ENCODE assay signal across 12 mouse cellular contexts in the genomic region with DNA sequence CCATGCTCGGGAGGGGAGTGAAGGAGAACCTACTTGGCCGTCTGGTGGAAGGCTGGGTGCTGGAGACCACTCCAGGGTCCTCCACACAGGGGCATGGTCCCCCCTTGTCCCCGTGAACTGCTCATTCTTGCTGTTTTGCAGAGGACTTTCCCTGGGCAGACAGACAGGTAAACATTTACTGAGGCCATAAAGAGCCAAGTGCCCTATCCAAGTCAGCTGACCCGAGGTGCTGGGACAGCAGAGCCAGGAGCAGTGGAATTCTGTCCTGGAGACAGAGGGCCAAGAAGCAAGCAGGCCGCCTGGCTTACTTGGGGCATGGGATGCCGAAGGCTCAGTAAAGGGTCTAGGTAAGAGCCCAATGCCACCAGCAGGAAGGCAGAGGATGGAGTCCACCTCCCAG. TPM values are rescaled to one million over a fixed set of nuclear protein-coding genes. Genes with fewer than 3 reads are reported as not detected.
DNase-seq lines count a peak whose midpoint lies in the region; ATAC-seq and TF ChIP-seq lines count a peak whose summit lies in the region.
"Had no signal": no experiment of that assay in that cellular context is flagged by ENCODE, and none has a peak within 500 bp of the region (broad histone marks: within the 10 kb centered on the region; RNA-seq: fewer than 3 reads in every experiment).

No protein-coding gene starts in this region.

- peak overlapping the region; percentile 91 for H3K27ac ChIP-seq in heart, adult 2 months
- peak overlapping the region; percentile 50; the same call in 1 of the 2 replicates for H3K27ac ChIP-seq in limb, embryonic 10.5 days
- no peak overlapping the region for H3K27ac ChIP-seq in hindbrain, embryonic 14.5 days
- H3K27ac ChIP-seq: forebrain, embryonic 12.5 days had no signal

- ATAC-seq in inflammation-experienced regulatory T-cells, adult 6 months = no peak
- no peak for ATAC-seq in hindbrain, embryonic 14.5 days (ENCODE audit: low FRiP score)

- peak overlapping the region; percentile 21 for H3K4me3 ChIP-seq in heart, adult 2 months
- no peak overlapping the region for H3K4me3 ChIP-seq in limb, embryonic 10.5 days
- H3K4me3 ChIP-seq in hindbrain, embryonic 14.5 days (replicated peaks; ENCODE audit: low read length) = no peak overlapping the region
- H3K4me3 ChIP-seq: forebrain, embryonic 12.5 days; myocyte had no signal

- no peak overlapping the region for H3K4me2 ChIP-seq in hindbrain, embryonic 14.5 days (replicated peaks)
- H3K4me2 ChIP-seq: forebrain, embryonic 12.5 days had no signal

- peaks cover 4% of the 10 kb centered on the region; the same call in 1 of the 2 replicates for H3K36me3 ChIP-seq in heart, adult 2 months (ENCODE audit: control insufficient read depth, insufficient read depth, low read length)
- no peaks in the 10 kb centered on the region for H3K36me3 ChIP-seq in limb, embryonic 10.5 days
- H3K36me3 ChIP-seq in hindbrain, embryonic 14.5 days (replicated peaks; ENCODE audit: control insufficient read depth, insufficient read depth) = no peaks in the 10 kb centered on the region
- H3K36me3 ChIP-seq: forebrain, embryonic 12.5 days had no signal

- peak in 1 of 2 experiments; percentile 37 for DNase-seq in heart, adult 2 months
- no peak for DNase-seq in heart, postnatal 10 days
- peak; percentile 19 to 48 for DNase-seq in urinary bladder, postnatal 36 days (ENCODE audit: low spot score in 2 of 2)
- no peak for DNase-seq in urinary bladder, postnatal 25 days (ENCODE audit: low spot score)
- no peak for DNase-seq in limb, embryonic 10.5 days (ENCODE audit: low spot score)
- no peak for DNase-seq in embryo, embryonic 9.5 days (ENCODE audit: extremely low spot score)
- DNase-seq in hindbrain, embryonic 14.5 days (ENCODE audit: low spot score) = no peak
- DNase-seq: embryo, embryonic 11 days had no signal

- no peak for TF ChIP-seq POLR2A in heart, adult 2 months (IDR thresholded peaks at IDR 0.05; ENCODE audit: insufficient read depth, low read depth, low read length)

- 52% methylated on average over 6 of the region's 6 CpGs for WGBS in heart, adult 2 months
- WGBS in limb, embryonic 10.5 days = 74% methylated on average over 6 of the region's 6 CpGs
- WGBS in hindbrain, embryonic 14.5 days = 85% methylated on average over 6 of the region's 6 CpGs

- TF ChIP-seq CTCF in heart, adult 2 months (IDR thresholded peaks at IDR 0.05) = no peak

- 0 out of 2 replicates have a peak overlapping the region, but pooled peaks have one; percentile 18 for H3K9ac ChIP-seq in heart, adult 2 months (ENCODE audit: low read depth, low read length)
- no peak overlapping the region for H3K9ac ChIP-seq in hindbrain, embryonic 14.5 days
- H3K9ac ChIP-seq: forebrain, embryonic 12.5 days had no signal

- intact Hi-C loops in heart, adult 2 months (cut with DNase I) = loop anchor here (5.0 kb wide), 1 partner anchor 67 kb away; the partner anchor contains the start of gene Ttll12
- intact Hi-C loops in heart, postnatal 10 days (cut with DNase I) = no loop called here

- peaks cover 2% of the 10 kb centered on the region; the same call in 1 of the 2 replicates for H3K79me2 ChIP-seq in heart, adult 2 months (replicated peaks; ENCODE audit: control insufficient read depth, insufficient read depth, low read length)

- H3K27me3 ChIP-seq in heart, adult 2 months (ENCODE audit: control insufficient read depth, insufficient read depth, low read length) = no peaks in the 10 kb centered on the region
- H3K27me3 ChIP-seq in limb, embryonic 10.5 days (ENCODE audit: low read depth, poor library complexity, severe bottlenecking) = peaks cover 52% of the 10 kb centered on the region
- H3K27me3 ChIP-seq in hindbrain, embryonic 14.5 days (ENCODE audit: control insufficient read depth, insufficient read depth, low read length) = peaks cover 25% of the 10 kb centered on the region

- TF ChIP-seq EP300 in heart, adult 2 months (IDR thresholded peaks at IDR 0.05; ENCODE audit: insufficient read depth, low read depth, low read length) = no peak

- peaks cover 22% of the 10 kb centered on the region for H3K4me1 ChIP-seq in heart, adult 2 months (ENCODE audit: control insufficient read depth, insufficient read depth, low read length)
- peaks cover 18% of the 10 kb centered on the region for H3K4me1 ChIP-seq in limb, embryonic 10.5 days
- no peaks in the 10 kb centered on the region for H3K4me1 ChIP-seq in hindbrain, embryonic 14.5 days (replicated peaks; ENCODE audit: control insufficient read depth, insufficient read depth, low read length)

- H3K9me3 ChIP-seq in limb, embryonic 10.5 days (replicated peaks) = no peaks in the 10 kb centered on the region
- H3K9me3 ChIP-seq in hindbrain, embryonic 14.5 days (ENCODE audit: control insufficient read depth, low read length) = no peaks in the 10 kb centered on the region
- H3K9me3 ChIP-seq: forebrain, embryonic 12.5 days had no signal

RNA-seq across cellular contexts. Expression of gene Bik, which starts 4.0 kb away (rescaled TPM):
- 10 to 100 TPM in 1 of 2 experiments, 1 to 10 TPM in 1; 8.3 to 10.9 TPM for total RNA-seq in heart, adult 2 months (2021)
- 11.7 and 21.8 TPM in 2 replicates for polyA plus RNA-seq in heart, adult 2 months (2012; rRNA removed)
- 10 to 100 TPM; 19.4 to 19.7 TPM for total RNA-seq in heart, postnatal 10 days (2021)
- polyA plus RNA-seq in limb, embryonic 10.5 days (2016; fragmentation: Nextera tagmentation; extraction: Ambion mirVana) = 1.7 and 2.6 TPM in 2 replicates
- 1 to 10 TPM; 2.7 to 3.6 (median 3.4) TPM for polyA plus RNA-seq in inflammation-experienced regulatory T-cells, adult 6 months (2017; shearing (Covaris generic))
- 0.84 and 1.1 TPM in 2 replicates for polyA plus RNA-seq in hindbrain, embryonic 14.5 days (2014; fragmentation: Nextera tagmentation; extraction: Ambion mirVana)
- total RNA-seq: left cerebral cortex, postnatal 14 days had no signal

RNA-seq across cellular contexts. Expression of gene Ttll1, which starts 20.0 kb away (rescaled TPM):
- total RNA-seq in heart, adult 2 months (2021) = 10 to 100 TPM; 52.1 to 62.9 TPM
- 37.6 and 41.3 TPM in 2 replicates for polyA plus RNA-seq in heart, adult 2 months (2012; rRNA removed)
- 10 to 100 TPM; 36.9 to 37.0 TPM for total RNA-seq in heart, postnatal 10 days (2021)
- polyA plus RNA-seq in limb, embryonic 10.5 days (2016; fragmentation: Nextera tagmentation; extraction: Ambion mirVana) = 22.0 and 25.8 TPM in 2 replicates
- 10 to 100 TPM in 1 of 3 experiments, 1 to 10 TPM in 2; 6.8 to 11.7 (median 9.6) TPM for polyA plus RNA-seq in inflammation-experienced regulatory T-cells, adult 6 months (2017; shearing (Covaris generic))
- polyA plus RNA-seq in hindbrain, embryonic 14.5 days (2014; fragmentation: Nextera tagmentation; extraction: Ambion mirVana) = 59.5 and 74.7 TPM in 2 replicates

RNA-seq across cellular contexts. Expression of gene Tspo, which starts 32.7 kb away (rescaled TPM):
- 10 to 100 TPM; 61.2 to 61.8 TPM for total RNA-seq in heart, adult 2 months (2021)
- polyA plus RNA-seq in heart, adult 2 months (2012; rRNA removed) = 101 and 154 TPM in 2 replicates
- 10 to 100 TPM; 81.5 to 89.5 TPM for total RNA-seq in heart, postnatal 10 days (2021)
- polyA plus RNA-seq in limb, embryonic 10.5 days (2016; fragmentation: Nextera tagmentation; extraction: Ambion mirVana) = 56.8 and 60.5 TPM in 2 replicates
- polyA plus RNA-seq in inflammation-experienced regulatory T-cells, adult 6 months (2017; shearing (Covaris generic)) = 100 to 1,000 TPM; 311 to 463 (median 342) TPM
- 10.0 and 12.2 TPM in 2 replicates for polyA plus RNA-seq in hindbrain, embryonic 14.5 days (2014; fragmentation: Nextera tagmentation; extraction: Ambion mirVana)

RNA-seq across cellular contexts. Expression of gene Mcat, which starts 32.9 kb away (rescaled TPM):
- total RNA-seq in heart, adult 2 months (2021) = 10 to 100 TPM; 38.7 to 40.8 TPM
- polyA plus RNA-seq in heart, adult 2 months (2012; rRNA removed) = 32.2 and 41.4 TPM in 2 replicates
- total RNA-seq in heart, postnatal 10 days (2021) = 10 to 100 TPM; 31.9 to 34.1 TPM
- 50.8 and 54.1 TPM in 2 replicates for polyA plus RNA-seq in limb, embryonic 10.5 days (2016; fragmentation: Nextera tagmentation; extraction: Ambion mirVana)
- polyA plus RNA-seq in inflammation-experienced regulatory T-cells, adult 6 months (2017; shearing (Covaris generic)) = 1 to 10 TPM; 3.0 to 5.2 (median 4.1) TPM
- polyA plus RNA-seq in hindbrain, embryonic 14.5 days (2014; fragmentation: Nextera tagmentation; extraction: Ambion mirVana) = 33.2 and 37.6 TPM in 2 replicates

Comparison
In these comparisons a context has a peak if more than half of its experiments do, and no peak if none do; other contexts are left out.
1. DNase-seq: peak in urinary bladder, postnatal 36 days (2 of 2); none in heart, postnatal 10 days (0 of 2), urinary bladder, postnatal 25 days (single experiment), limb, embryonic 10.5 days (single experiment), embryo, embryonic 9.5 days (single experiment) and hindbrain, embryonic 14.5 days (single experiment).